Mouse (Mus musculus) megakaryocyte, embryonic 14.5 days (primary cell): Measurements from ENCODE around the gene Mad1l1. TPM values are rescaled to one million over a fixed set of nuclear protein-coding genes. Genes with fewer than 3 reads are reported as not detected.
"Not testable (repeated sequence)": the region's sequence is repeated elsewhere in the genome, so short reads cannot be mapped to it uniquely, and the experiment has no call there.

Source experiments
- H3K27me3 ChIP-seq: replicated peaks from 2 replicates; pipeline ENCODE3; 2012; ENCODE audit warnings: inconsistent platforms
- H3K36me3 ChIP-seq: replicated peaks from 2 replicates; pipeline ENCODE3; 2012; ENCODE audit warnings: low read length, inconsistent platforms, mixed read lengths
- H3K4me1 ChIP-seq: 2 replicates; pipeline ENCODE4 v1.6.1; 2012; ENCODE audit warnings: inconsistent platforms
- H3K4me3 ChIP-seq: replicated peaks from 2 replicates; pipeline ENCODE3; 2012; ENCODE audit warnings: moderate library complexity, mild to moderate bottlenecking, inconsistent platforms
- H3K9me3 ChIP-seq: 2 replicates; pipeline ENCODE4 v1.6.1; 2012; ENCODE audit warnings: inconsistent platforms
- FLI1 ChIP-seq: IDR thresholded peaks from 2 replicates; pipeline ENCODE4 v1.6.1; 2012; ENCODE audit warnings: low read length, inconsistent platforms, mixed read lengths
- GATA1 ChIP-seq: IDR thresholded peaks from 3 replicates; pipeline ENCODE4 v1.6.1; 2012; ENCODE audit warnings: mixed read lengths, low read length, inconsistent platforms, borderline replicate concordance
- polyA plus RNA-seq: library from polyadenylated mRNA; stranded (reverse); fragments of >175 nt; gene quantifications from 2 replicates; pipeline ENCODE4 v1.2.3, GENCODE M21; 2012; ENCODE audit warnings: low replicate concordance; ENCODE audit not compliant: insufficient read depth

Mad1l1 gene
- polyA plus RNA-seq, result 10.3 and 23.3 TPM in 2 replicates

GRCm38 (mm10) chr5:140321042-140321755, at the start of gene Mad1l1, which contains the start of gene Nudt1:
TSS of gene Mad1l1 (minus strand) at chr5:140321552.
TSS of gene Nudt1 (plus strand) at chr5:140321656.
- H3K9me3 ChIP-seq, result no peaks in the 10 kb centered on the region
- peaks cover 66% of the 10 kb centered on the region for H3K4me1 ChIP-seq
- H3K27me3 ChIP-seq, result no peaks in the 10 kb centered on the region
- peaks cover 26% of the 10 kb centered on the region for H3K36me3 ChIP-seq
- TF ChIP-seq GATA1 (no peak), FLI1 (no peak; the same call in 1 of the 2 replicates)
- peak within 1 kb of the TSS; percentile 98 for H3K4me3 ChIP-seq

GRCm38 (mm10) chr5:140370446-140371254, 49.3 kb upstream of the Mad1l1 start:
- Histone ChIP-seq H3K36me3 (no peaks in the 10 kb centered on the region), H3K27me3 (peaks cover 9% of the 10 kb centered on the region), H3K4me3 (peak overlapping the region; percentile 8), H3K9me3 (no peaks in the 10 kb centered on the region), H3K4me1 (peaks cover 47% of the 10 kb centered on the region)
- no peak; the same call in 2 of the 3 replicates for TF ChIP-seq GATA1
- no peak for TF ChIP-seq FLI1

- H3K4me3 ChIP-seq, result no peak overlapping the region
- H3K27me3 ChIP-seq, result peaks cover 2% of the 10 kb centered on the region
Measured at GRCm38 (mm10) chr5:140369466-140369865, 48.1 kb upstream of the Mad1l1 start.

GRCm38 (mm10) chr5:140368926-140369325, 47.6 kb upstream of the Mad1l1 start:
- Histone ChIP-seq H3K4me3 (no peak overlapping the region), H3K9me3 (peaks cover 10% of the 10 kb centered on the region), H3K27me3 (peaks cover 2% of the 10 kb centered on the region), H3K36me3 (no peaks in the 10 kb centered on the region), H3K4me1 (peaks cover 47% of the 10 kb centered on the region)
- TF ChIP-seq GATA1, result no peak
- no peak for TF ChIP-seq FLI1

More at GRCm38 (mm10) chr5:140369466-140369865, 48.1 kb upstream of the Mad1l1 start:
- H3K36me3 ChIP-seq, result no peaks in the 10 kb centered on the region
- TF ChIP-seq FLI1, result no peak
- no peak for TF ChIP-seq GATA1
- H3K4me1 ChIP-seq, result peaks cover 47% of the 10 kb centered on the region
- peaks cover 6% of the 10 kb centered on the region; the same call in 1 of the 2 replicates for H3K9me3 ChIP-seq

GRCm38 (mm10) chr5:140368126-140368525, 46.8 kb upstream of the Mad1l1 start:
- not testable (repeated sequence) for H3K4me3 ChIP-seq, H3K27me3 ChIP-seq, H3K36me3 ChIP-seq
- Histone ChIP-seq H3K9me3 (peaks cover 18% of the 10 kb centered on the region), H3K4me1 (peaks cover 39% of the 10 kb centered on the region)

- Histone ChIP-seq H3K27me3 (peaks cover 3% of the 10 kb centered on the region), H3K4me3 (no peak overlapping the region), H3K9me3 (peaks cover 20% of the 10 kb centered on the region), H3K4me1 (peaks cover 11% of the 10 kb centered on the region), H3K36me3 (peaks cover 9% of the 10 kb centered on the region)
- no peak for TF ChIP-seq GATA1
- no peak for TF ChIP-seq FLI1
Measured at GRCm38 (mm10) chr5:140364415-140364814, 43.1 kb upstream of the Mad1l1 start.

- H3K36me3 ChIP-seq, result peaks cover 46% of the 10 kb centered on the region
- no peak for TF ChIP-seq GATA1
- no peak for TF ChIP-seq FLI1
- H3K27me3 ChIP-seq, result peaks cover 3% of the 10 kb centered on the region
- H3K4me1 ChIP-seq, result 0 out of 2 replicates have a peak, but pooled peaks cover 3% of the 10 kb centered on the region
- H3K4me3 ChIP-seq, result no peak overlapping the region
- H3K9me3 ChIP-seq, result peaks cover 17% of the 10 kb centered on the region
Measured at GRCm38 (mm10) chr5:140359930-140360674, 38.8 kb upstream of the Mad1l1 start.

GRCm38 (mm10) chr5:140357466-140357865, 36.1 kb upstream of the Mad1l1 start:
- H3K4me3 ChIP-seq, result no peak overlapping the region

GRCm38 (mm10) chr5:140355934-140356333, 34.6 kb upstream of the Mad1l1 start:
- H3K4me3 ChIP-seq, result no peak overlapping the region
- H3K27me3 ChIP-seq, result peaks cover 5% of the 10 kb centered on the region
- H3K9me3 ChIP-seq, result peaks cover 7% of the 10 kb centered on the region
- 0 out of 2 replicates have a peak, but pooled peaks cover 3% of the 10 kb centered on the region for H3K4me1 ChIP-seq
- H3K36me3 ChIP-seq, result peaks cover 83% of the 10 kb centered on the region
- no peak for TF ChIP-seq GATA1
- no peak for TF ChIP-seq FLI1

More at GRCm38 (mm10) chr5:140357466-140357865, 36.1 kb upstream of the Mad1l1 start:
- Histone ChIP-seq H3K9me3 (peaks cover 5% of the 10 kb centered on the region), H3K36me3 (peaks cover 68% of the 10 kb centered on the region), H3K4me1 (0 out of 2 replicates have a peak, but pooled peaks cover 3% of the 10 kb centered on the region), H3K27me3 (peaks cover 7% of the 10 kb centered on the region)
- TF ChIP-seq GATA1, result no peak
- no peak for TF ChIP-seq FLI1
